Mouse (Mus musculus): ENCODE measurements around the gene Il27ra. TPM values are rescaled to one million over a fixed set of nuclear protein-coding genes. Genes with fewer than 3 reads are reported as not detected.

Il27ra gene
- polyA plus RNA-seq, 1 experiment from 2014 or later = 0.13 TPM

- no peak for ATAC-seq (ENCODE audit: insufficient read depth, low FRiP score, low TSS enrichment)
- H3K4me2 ChIP-seq (ENCODE audit: low read depth) = no peak overlapping the region
- no peak overlapping the region for H3K27ac ChIP-seq (ENCODE audit: low read depth, low read length)
- no peaks in the 10 kb centered on the region for H3K27me3 ChIP-seq (ENCODE audit: control insufficient read depth, insufficient read depth, low read length)
- H3K4me1 ChIP-seq (ENCODE audit: control insufficient read depth, insufficient read depth, low read length) = peaks cover 5% of the 10 kb centered on the region; the same call in 1 of the 2 replicates
- WGBS = 61% methylated on average over 3 of the region's 3 CpGs
- no peaks in the 10 kb centered on the region for H3K36me3 ChIP-seq (ENCODE audit: control insufficient read depth, insufficient read depth, low read length)
- H3K9me3 ChIP-seq (ENCODE audit: control insufficient read depth, low read length) = no peaks in the 10 kb centered on the region
- no peak for DNase-seq (ENCODE audit: low spot score)
- no peak overlapping the region for H3K9ac ChIP-seq (ENCODE audit: low read length)
- H3K4me3 ChIP-seq (ENCODE audit: low read depth, low read length) = no peak overlapping the region
These were observed 34.5 kb upstream of the Il27ra start for GRCm38 (mm10) chr8:84076849-84077248.

GRCm38 (mm10) chr8:84076412-84076811 is 34.0 kb upstream of the Il27ra start:
- no peak overlapping the region for H3K9ac ChIP-seq (ENCODE audit: low read length)
- peaks cover 5% of the 10 kb centered on the region; the same call in 1 of the 2 replicates for H3K4me1 ChIP-seq (ENCODE audit: control insufficient read depth, insufficient read depth, low read length)
- H3K4me3 ChIP-seq (ENCODE audit: low read depth, low read length) = no peak overlapping the region
- H3K27ac ChIP-seq (ENCODE audit: low read depth, low read length) = no peak overlapping the region
- H3K9me3 ChIP-seq (ENCODE audit: control insufficient read depth, low read length) = no peaks in the 10 kb centered on the region
- H3K4me2 ChIP-seq (ENCODE audit: low read depth) = no peak overlapping the region
- WGBS = 79% methylated on average over 1 of the region's 1 CpGs
- no peak for ATAC-seq (ENCODE audit: insufficient read depth, low FRiP score, low TSS enrichment)
- H3K36me3 ChIP-seq (ENCODE audit: control insufficient read depth, insufficient read depth, low read length) = no peaks in the 10 kb centered on the region
- H3K27me3 ChIP-seq (ENCODE audit: control insufficient read depth, insufficient read depth, low read length) = no peaks in the 10 kb centered on the region
- DNase-seq (ENCODE audit: low spot score) = no peak

- H3K4me3 ChIP-seq (ENCODE audit: low read depth, low read length) = no peak overlapping the region
- DNase-seq (ENCODE audit: low spot score) (no peak), ATAC-seq (ENCODE audit: insufficient read depth, low FRiP score, low TSS enrichment) (no peak)
- H3K4me2 ChIP-seq (ENCODE audit: low read depth) = no peak overlapping the region
- H3K9ac ChIP-seq (ENCODE audit: low read length) = no peak overlapping the region
- H3K27me3 ChIP-seq (ENCODE audit: control insufficient read depth, insufficient read depth, low read length) = no peaks in the 10 kb centered on the region
- no peak overlapping the region for H3K27ac ChIP-seq (ENCODE audit: low read depth, low read length)
- H3K4me1 ChIP-seq (ENCODE audit: control insufficient read depth, insufficient read depth, low read length) = peaks cover 15% of the 10 kb centered on the region; the same call in 1 of the 2 replicates
- 58% methylated on average over 10 of the region's 10 CpGs for WGBS
- no peaks in the 10 kb centered on the region for H3K9me3 ChIP-seq (ENCODE audit: control insufficient read depth, low read length)
- no peaks in the 10 kb centered on the region for H3K36me3 ChIP-seq (ENCODE audit: control insufficient read depth, insufficient read depth, low read length)
These were observed 31.0 kb upstream of the Il27ra start for GRCm38 (mm10) chr8:84073230-84073976.

- Histone ChIP-seq H3K4me1 (ENCODE audit: control insufficient read depth, insufficient read depth, low read length) (peaks cover 22% of the 10 kb centered on the region; the same call in 1 of the 2 replicates), H3K4me3 (ENCODE audit: low read depth, low read length) (no peak overlapping the region), H3K4me2 (ENCODE audit: low read depth) (no peak overlapping the region), H3K36me3 (ENCODE audit: control insufficient read depth, insufficient read depth, low read length) (no peaks in the 10 kb centered on the region), H3K9ac (ENCODE audit: low read length) (no peak overlapping the region), H3K27ac (ENCODE audit: low read depth, low read length) (no peak overlapping the region), H3K9me3 (ENCODE audit: control insufficient read depth, low read length) (no peaks in the 10 kb centered on the region), H3K27me3 (ENCODE audit: control insufficient read depth, insufficient read depth, low read length) (no peaks in the 10 kb centered on the region)
- WGBS = 89% methylated on average over 10 of the region's 10 CpGs
- DNase-seq (ENCODE audit: low spot score) (no peak), ATAC-seq (ENCODE audit: insufficient read depth, low FRiP score, low TSS enrichment) (no peak)
These were observed 29.9 kb upstream of the Il27ra start for GRCm38 (mm10) chr8:84072321-84072720.

- no peak overlapping the region for H3K9ac ChIP-seq (ENCODE audit: low read length)
- H3K27ac ChIP-seq (ENCODE audit: low read depth, low read length) = no peak overlapping the region
- 81% methylated on average over 3 of the region's 3 CpGs for WGBS
- H3K4me2 ChIP-seq (ENCODE audit: low read depth) = no peak overlapping the region
- no peaks in the 10 kb centered on the region for H3K9me3 ChIP-seq (ENCODE audit: control insufficient read depth, low read length)
- DNase-seq (ENCODE audit: low spot score) = no peak
- H3K4me1 ChIP-seq (ENCODE audit: control insufficient read depth, insufficient read depth, low read length) = peaks cover 22% of the 10 kb centered on the region; the same call in 1 of the 2 replicates
- H3K4me3 ChIP-seq (ENCODE audit: low read depth, low read length) = no peak overlapping the region
- no peaks in the 10 kb centered on the region for H3K36me3 ChIP-seq (ENCODE audit: control insufficient read depth, insufficient read depth, low read length)
- no peaks in the 10 kb centered on the region for H3K27me3 ChIP-seq (ENCODE audit: control insufficient read depth, insufficient read depth, low read length)
- ATAC-seq (ENCODE audit: insufficient read depth, low FRiP score, low TSS enrichment) = no peak
These were observed 29.5 kb upstream of the Il27ra start for GRCm38 (mm10) chr8:84071921-84072320.

- ATAC-seq (ENCODE audit: insufficient read depth, low FRiP score, low TSS enrichment) (no peak), DNase-seq (ENCODE audit: low spot score) (no peak)
- Histone ChIP-seq H3K36me3 (ENCODE audit: control insufficient read depth, insufficient read depth, low read length) (no peaks in the 10 kb centered on the region), H3K9me3 (ENCODE audit: control insufficient read depth, low read length) (no peaks in the 10 kb centered on the region), H3K9ac (ENCODE audit: low read length) (no peak overlapping the region), H3K4me3 (ENCODE audit: low read depth, low read length) (no peak overlapping the region), H3K27me3 (ENCODE audit: control insufficient read depth, insufficient read depth, low read length) (no peaks in the 10 kb centered on the region), H3K27ac (ENCODE audit: low read depth, low read length) (no peak overlapping the region), H3K4me1 (ENCODE audit: control insufficient read depth, insufficient read depth, low read length) (peaks cover 22% of the 10 kb centered on the region; the same call in 1 of the 2 replicates), H3K4me2 (ENCODE audit: low read depth) (no peak overlapping the region)
- WGBS = 78% methylated on average over 2 of the region's 2 CpGs
These were observed 28.3 kb upstream of the Il27ra start for GRCm38 (mm10) chr8:84070667-84071066.

GRCm38 (mm10) chr8:84070241-84070640 is 27.9 kb upstream of the Il27ra start:
- Histone ChIP-seq H3K27ac (ENCODE audit: low read depth, low read length) (no peak overlapping the region), H3K9me3 (ENCODE audit: control insufficient read depth, low read length) (no peaks in the 10 kb centered on the region), H3K4me3 (ENCODE audit: low read depth, low read length) (no peak overlapping the region), H3K27me3 (ENCODE audit: control insufficient read depth, insufficient read depth, low read length) (no peaks in the 10 kb centered on the region), H3K4me1 (ENCODE audit: control insufficient read depth, insufficient read depth, low read length) (peaks cover 22% of the 10 kb centered on the region; the same call in 1 of the 2 replicates), H3K9ac (ENCODE audit: low read length) (no peak overlapping the region), H3K4me2 (ENCODE audit: low read depth) (no peak overlapping the region), H3K36me3 (ENCODE audit: control insufficient read depth, insufficient read depth, low read length) (no peaks in the 10 kb centered on the region)
- no peak for DNase-seq (ENCODE audit: low spot score)
- 81% methylated on average over 5 of the region's 5 CpGs for WGBS
- ATAC-seq (ENCODE audit: insufficient read depth, low FRiP score, low TSS enrichment) = no peak

- H3K4me3 ChIP-seq (ENCODE audit: low read depth, low read length) = no peak overlapping the region
- WGBS = 61% methylated on average over 2 of the region's 2 CpGs
- H3K9ac ChIP-seq (ENCODE audit: low read length) = no peak overlapping the region
- no peak for DNase-seq (ENCODE audit: low spot score)
- H3K4me1 ChIP-seq (ENCODE audit: control insufficient read depth, insufficient read depth, low read length) = peaks cover 22% of the 10 kb centered on the region; the same call in 1 of the 2 replicates
- no peak for ATAC-seq (ENCODE audit: insufficient read depth, low FRiP score, low TSS enrichment)
- no peak overlapping the region for H3K4me2 ChIP-seq (ENCODE audit: low read depth)
- no peaks in the 10 kb centered on the region for H3K9me3 ChIP-seq (ENCODE audit: control insufficient read depth, low read length)
- H3K36me3 ChIP-seq (ENCODE audit: control insufficient read depth, insufficient read depth, low read length) = no peaks in the 10 kb centered on the region
- no peaks in the 10 kb centered on the region for H3K27me3 ChIP-seq (ENCODE audit: control insufficient read depth, insufficient read depth, low read length)
- no peak overlapping the region for H3K27ac ChIP-seq (ENCODE audit: low read depth, low read length)
These were observed 27.4 kb upstream of the Il27ra start for GRCm38 (mm10) chr8:84069750-84070149.

GRCm38 (mm10) chr8:84069169-84069568 is 26.8 kb upstream of the Il27ra start:
- Histone ChIP-seq H3K27me3 (ENCODE audit: control insufficient read depth, insufficient read depth, low read length) (no peaks in the 10 kb centered on the region), H3K4me3 (ENCODE audit: low read depth, low read length) (no peak overlapping the region), H3K9me3 (ENCODE audit: control insufficient read depth, low read length) (no peaks in the 10 kb centered on the region), H3K9ac (ENCODE audit: low read length) (no peak overlapping the region), H3K36me3 (ENCODE audit: control insufficient read depth, insufficient read depth, low read length) (no peaks in the 10 kb centered on the region), H3K27ac (ENCODE audit: low read depth, low read length) (no peak overlapping the region), H3K4me2 (ENCODE audit: low read depth) (no peak overlapping the region), H3K4me1 (ENCODE audit: control insufficient read depth, insufficient read depth, low read length) (peaks cover 22% of the 10 kb centered on the region; the same call in 1 of the 2 replicates)
- ATAC-seq (ENCODE audit: insufficient read depth, low FRiP score, low TSS enrichment) (no peak), DNase-seq (ENCODE audit: low spot score) (no peak)
- WGBS = 56% methylated on average over 1 of the region's 1 CpGs

All from neural tube, embryonic 11.5 days (tissue).